Mouse (Mus musculus) E14TG2a.4 (cell line): ENCODE results near the gene Pi4kb.

ENCODE experiments used
- CTCF ChIP-seq: conservative IDR thresholded peaks from 2 replicates; pipeline ENCODE4 v1.5.1; 2014; ENCODE audit warnings: low read length
- NANOG ChIP-seq: IDR thresholded peaks from 2 replicates; pipeline ENCODE4 v1.6.1; 2014; ENCODE audit warnings: borderline replicate concordance, low read length, mixed read lengths
- POU5F1 ChIP-seq: IDR thresholded peaks from 2 replicates; pipeline ENCODE4 v1.6.1; 2014; ENCODE audit warnings: low read length, borderline replicate concordance

GRCm38 (mm10) chr3:94989159-94989761 is 14.7 kb downstream of the Pi4kb start:
- TF ChIP-seq CTCF: no peak
- TF ChIP-seq POU5F1: no peak
- no peak for TF ChIP-seq NANOG
